Mouse (Mus musculus): ENCODE data around the gene Tmem102.

Tmem102 gene

DNA sequence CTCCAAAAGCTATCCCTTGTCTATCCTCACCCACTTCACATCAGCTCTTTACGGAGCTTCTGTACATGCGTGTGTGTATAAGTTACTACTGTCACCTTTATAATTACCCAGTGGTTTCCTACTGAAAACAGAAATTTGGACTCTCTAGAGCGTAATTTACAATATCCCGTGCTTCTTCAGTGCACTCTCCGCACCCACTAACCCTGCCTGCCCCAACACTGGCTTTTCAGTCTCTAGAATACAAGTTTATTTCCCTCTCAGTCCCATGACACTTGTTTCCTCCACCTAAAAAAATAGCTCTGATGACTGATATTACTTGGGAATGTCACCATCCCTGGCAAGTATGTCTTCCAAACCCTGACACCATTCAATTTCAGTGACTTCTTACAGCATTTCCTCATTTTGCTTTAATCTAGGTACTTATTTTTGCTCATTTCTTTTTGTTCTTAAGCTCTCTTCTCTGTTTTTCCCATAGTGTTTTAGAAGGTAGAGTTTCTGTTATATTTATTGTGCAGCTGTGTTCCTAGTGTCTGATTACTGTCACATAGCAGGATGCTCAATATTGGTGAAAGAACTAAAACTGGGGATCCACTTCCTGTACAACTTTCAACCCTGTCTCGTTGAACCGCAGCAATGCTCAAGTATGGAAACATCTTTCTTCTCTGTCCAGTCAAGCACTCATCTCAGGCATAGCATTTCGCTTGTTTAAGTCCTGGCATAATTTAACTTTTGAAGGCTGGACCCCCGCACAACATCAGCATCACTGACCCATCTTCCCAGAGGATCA lies 47.9 kb downstream of the Tmem102 start:
- no peak for DNase-seq (ENCODE audit: low read depth)

DNA sequence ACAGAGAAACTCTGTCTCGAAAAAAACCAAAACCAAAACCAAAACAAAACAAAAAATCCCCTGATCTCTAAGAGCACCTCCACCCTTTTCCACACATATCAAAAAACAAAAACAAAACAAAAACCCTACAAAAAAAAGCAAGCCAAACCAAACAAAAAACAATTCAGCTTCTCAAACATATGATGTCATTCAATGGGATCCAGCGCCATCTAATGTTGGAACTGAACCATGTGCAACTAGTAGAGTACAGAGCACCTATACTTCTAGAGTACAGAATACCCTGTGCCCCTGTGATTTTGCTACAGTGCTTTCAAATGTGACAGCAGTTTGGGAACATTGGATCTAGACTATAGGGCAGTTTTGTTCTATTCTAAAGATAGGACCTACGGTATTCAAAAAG lies 50.7 kb downstream of the Tmem102 start:
- peak; percentile 85 for DNase-seq (ENCODE audit: low read depth)

GRCm38 (mm10) chr11:69754233-69754632 lies 51.2 kb downstream of the Tmem102 start:
- DNase-seq (ENCODE audit: low read depth): no peak
